Comparison of ENCODE assay signal across 14 mouse cellular contexts in the genomic region with DNA sequence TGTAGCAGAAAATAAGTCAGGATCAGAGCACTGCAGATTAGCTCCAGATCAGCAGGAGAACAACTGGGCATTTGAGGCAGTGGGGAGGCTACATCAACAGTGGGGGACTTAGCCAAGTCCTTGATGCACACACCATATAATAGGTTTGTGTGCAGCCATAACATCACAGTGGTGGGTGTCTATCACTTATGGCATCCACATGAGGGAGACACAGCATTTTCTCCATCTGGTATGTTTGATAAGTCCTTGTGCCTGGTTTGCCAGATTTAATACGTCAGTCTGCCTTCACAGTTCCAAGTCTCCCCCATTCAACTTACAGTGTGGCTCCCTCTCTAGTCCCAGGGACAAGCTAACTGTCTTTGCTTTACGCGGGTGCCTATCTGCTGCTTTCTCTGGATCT. TPM values are rescaled to one million over a fixed set of nuclear protein-coding genes. Genes with fewer than 3 reads are reported as not detected.
DNase-seq lines count a peak whose midpoint lies in the region; ATAC-seq and TF ChIP-seq lines count a peak whose summit lies in the region.
"Had no signal": no experiment of that assay in that cellular context is flagged by ENCODE, and none has a peak within 500 bp of the region (broad histone marks: within the 10 kb centered on the region; RNA-seq: fewer than 3 reads in every experiment).

No protein-coding gene starts in this region.

- no peaks in the 10 kb centered on the region for H3K27me3 ChIP-seq in hindbrain, postnatal 0 days (ENCODE audit: insufficient read depth, low read length)
- H3K27me3 ChIP-seq in hindbrain, embryonic 10.5 days (ENCODE audit: insufficient read depth, poor library complexity, severe bottlenecking), result no peaks in the 10 kb centered on the region
- no peaks in the 10 kb centered on the region for H3K27me3 ChIP-seq in forebrain, postnatal 0 days (ENCODE audit: insufficient read depth, low read length)

- H3K4me2 ChIP-seq in hindbrain, postnatal 0 days (ENCODE audit: low read depth, low read length), result no peak overlapping the region
- H3K4me2 ChIP-seq in forebrain, postnatal 0 days (ENCODE audit: low read depth), result no peak overlapping the region
- H3K4me2 ChIP-seq: liver, embryonic 11.5 days had no signal

- H3K36me3 ChIP-seq in hindbrain, postnatal 0 days (ENCODE audit: insufficient read depth, low read length), result peaks cover 14% of the 10 kb centered on the region
- peaks cover 15% of the 10 kb centered on the region for H3K36me3 ChIP-seq in hindbrain, embryonic 10.5 days
- H3K36me3 ChIP-seq in forebrain, postnatal 0 days (ENCODE audit: insufficient read depth), result peaks cover 13% of the 10 kb centered on the region

- no peaks in the 10 kb centered on the region for H3K9me3 ChIP-seq in hindbrain, postnatal 0 days (ENCODE audit: low read length)
- H3K9me3 ChIP-seq in hindbrain, embryonic 10.5 days, result no peaks in the 10 kb centered on the region
- no peaks in the 10 kb centered on the region for H3K9me3 ChIP-seq in forebrain, postnatal 0 days (ENCODE audit: low read length)

- no peak for ATAC-seq in hindbrain, postnatal 0 days
- ATAC-seq in forebrain, postnatal 0 days, result 0 out of 2 replicates have a peak, but pooled peaks have one; percentile 1
- ATAC-seq: intestine, postnatal 0 days; lung, postnatal 0 days had no signal

- no peak for TF ChIP-seq CTCF in hindbrain, postnatal 0 days (IDR thresholded peaks at IDR 0.05; ENCODE audit: low read depth)
- TF ChIP-seq CTCF in forebrain, postnatal 0 days (IDR thresholded peaks at IDR 0.05; ENCODE audit: low read depth), result no peak; the same call in 1 of the 2 replicates

- no peak overlapping the region for H3K4me3 ChIP-seq in hindbrain, postnatal 0 days (ENCODE audit: low read length)
- H3K4me3 ChIP-seq in hindbrain, embryonic 10.5 days, result no peak overlapping the region
- no peak overlapping the region for H3K4me3 ChIP-seq in forebrain, postnatal 0 days (ENCODE audit: low read depth, low read length)

- H3K27ac ChIP-seq in hindbrain, postnatal 0 days, result no peak overlapping the region
- H3K27ac ChIP-seq in hindbrain, embryonic 10.5 days, result no peak overlapping the region
- peak overlapping the region; percentile 40; the same call in 1 of the 2 replicates for H3K27ac ChIP-seq in forebrain, postnatal 0 days (ENCODE audit: low read depth, low read length)

- no peak overlapping the region for H3K9ac ChIP-seq in hindbrain, postnatal 0 days (replicated peaks; ENCODE audit: low read length)
- H3K9ac ChIP-seq in forebrain, postnatal 0 days, result no peak overlapping the region

- H3K4me1 ChIP-seq in hindbrain, postnatal 0 days (ENCODE audit: insufficient read depth, low read length), result peaks cover 5% of the 10 kb centered on the region
- H3K4me1 ChIP-seq in hindbrain, embryonic 10.5 days (replicated peaks), result peaks cover 13% of the 10 kb centered on the region
- peaks cover 11% of the 10 kb centered on the region; the same call in 1 of the 2 replicates for H3K4me1 ChIP-seq in forebrain, postnatal 0 days (ENCODE audit: insufficient read depth)

- 49% methylated on average over 3 of the region's 3 CpGs for WGBS in hindbrain, postnatal 0 days
- 83% methylated on average over 3 of the region's 3 CpGs for WGBS in hindbrain, embryonic 10.5 days
- WGBS in forebrain, postnatal 0 days, result 53% methylated on average over 3 of the region's 3 CpGs

- DNase-seq in hindbrain, postnatal 0 days (ENCODE audit: low spot score), result peak; percentile 7
- no peak for DNase-seq in hindbrain, embryonic 10.5 days (ENCODE audit: low spot score)
- DNase-seq in right cerebral cortex, adult 18-20 months, result peak; percentile 37
- no peak for DNase-seq in right cerebral cortex, postnatal 14 days
- DNase-seq in forebrain, postnatal 0 days, result peak; percentile 47
- DNase-seq in right cerebral cortex, postnatal 25 days, result peak; percentile 17
- DNase-seq in B cell, adult 2 months, result no peak
- no peak for DNase-seq in spleen, postnatal 4 days (ENCODE audit: low spot score in 2 of 2)
- DNase-seq: cerebellum, postnatal 25 days; heart, postnatal 14 days had no signal

RNA-seq across cellular contexts. Expression of gene Tubgcp5, which starts 1.7 kb away (rescaled TPM):
- 15.9 and 25.9 TPM in 2 replicates for total RNA-seq in hindbrain, postnatal 0 days (2014; rRNA removed)
- 22.3 and 23.4 TPM in 2 replicates for polyA plus RNA-seq in hindbrain, postnatal 0 days (2015; fragmentation: Nextera tagmentation; extraction: Ambion mirVana)
- 33.4 and 34.6 TPM in 2 replicates for polyA plus RNA-seq in hindbrain, embryonic 10.5 days (2016; fragmentation: Nextera tagmentation; extraction: Ambion mirVana)
- total RNA-seq in forebrain, postnatal 0 days (2014; rRNA removed), result 22.3 and 27.4 TPM in 2 replicates
- 14.8 and 21.1 TPM in 2 replicates for polyA plus RNA-seq in forebrain, postnatal 0 days (2015; fragmentation: Nextera tagmentation; extraction: Ambion mirVana)

RNA-seq across cellular contexts. Expression of gene Siglech, which starts 24.3 kb away (rescaled TPM):
- 3.5 and 8.4 TPM in 2 replicates for total RNA-seq in hindbrain, postnatal 0 days (2014; rRNA removed)
- polyA plus RNA-seq in hindbrain, postnatal 0 days (2015; fragmentation: Nextera tagmentation; extraction: Ambion mirVana), result 6.1 and 7.2 TPM in 2 replicates
- 0.66 and 0.99 TPM in 2 replicates for polyA plus RNA-seq in hindbrain, embryonic 10.5 days (2016; fragmentation: Nextera tagmentation; extraction: Ambion mirVana)
- 2.3 and 6.3 TPM in 2 replicates for total RNA-seq in forebrain, postnatal 0 days (2014; rRNA removed)
- 3.1 and 3.6 TPM in 2 replicates for polyA plus RNA-seq in forebrain, postnatal 0 days (2015; fragmentation: Nextera tagmentation; extraction: Ambion mirVana)
- total RNA-seq: granulocyte monocyte progenitor cell, adult 5-6 weeks had no signal

RNA-seq across cellular contexts. Expression of gene Cyfip1, which starts 49.3 kb away (rescaled TPM):
- total RNA-seq in hindbrain, postnatal 0 days (2014; rRNA removed), result 44.1 and 48.5 TPM in 2 replicates
- polyA plus RNA-seq in hindbrain, postnatal 0 days (2015; fragmentation: Nextera tagmentation; extraction: Ambion mirVana), result 41.5 and 47.2 TPM in 2 replicates
- polyA plus RNA-seq in hindbrain, embryonic 10.5 days (2016; fragmentation: Nextera tagmentation; extraction: Ambion mirVana), result 75.2 and 88.2 TPM in 2 replicates
- 42.2 and 43.3 TPM in 2 replicates for total RNA-seq in forebrain, postnatal 0 days (2014; rRNA removed)
- 27.9 and 41.7 TPM in 2 replicates for polyA plus RNA-seq in forebrain, postnatal 0 days (2015; fragmentation: Nextera tagmentation; extraction: Ambion mirVana)

Comparison
In these comparisons a context has a peak if more than half of its experiments do, and no peak if none do; other contexts are left out.
1. DNase-seq: peak in hindbrain, postnatal 0 days (single experiment), right cerebral cortex, adult 18-20 months (single experiment), forebrain, postnatal 0 days (single experiment) and right cerebral cortex, postnatal 25 days (single experiment); none in hindbrain, embryonic 10.5 days (single experiment), right cerebral cortex, postnatal 14 days (single experiment), B cell, adult 2 months (0 of 2) and spleen, postnatal 4 days (0 of 2).